Mouse (Mus musculus) Patski (cell line): ENCODE data around the gene Lce3c. TPM values are rescaled to one million over a fixed set of nuclear protein-coding genes. Genes with fewer than 3 reads are reported as not detected.

Experiments
- ATAC-seq: fragments of 100-300 bp; one replicate; pipeline ENCODE4 v1.8.0; 2021
- CTCF ChIA-PET: fragments of 350-600 bp; sonication (Branson Sonifier 250); formaldehyde crosslinking; loops from one replicate; lab custom pipeline; 2022; ENCODE audit warnings: inconsistent platforms; lab: Charles Lee
- POLR2A ChIA-PET: fragments of 350-600 bp; sonication (Branson Sonifier 250); formaldehyde crosslinking; loops from one replicate; lab custom pipeline; 2022; ENCODE audit warnings: antibody characterized with exemption, inconsistent platforms; lab: Charles Lee
- DNase-seq: peaks from one replicate; pipeline ENCODE4 v3.0.0-alpha.2; 2011; ENCODE audit warnings: low read depth, low spot score
- H3K27me3 ChIP-seq: fragments of 371-371 bp; one replicate; pipeline ENCODE4 v1.5.1; 2021
- CTCF ChIP-seq: fragments of 100-300 bp; IDR thresholded peaks from one replicate; pipeline ENCODE4 v1.5.1; 2021
- in situ Hi-C: fragments of 300-500 bp; cut with MboI; formaldehyde crosslinking; loops from 3 replicates; pipeline ENCODE4 v1.11.1; 2018; ENCODE audit warnings: low pct_unique_long_range_greater_than_20kb, mixed read lengths
- polyA plus RNA-seq: library from polyadenylated mRNA; unstranded; gene quantifications from one replicate; pipeline ENCODE4 v1.2.3, GENCODE M21; 2021

Lce3c gene
- polyA plus RNA-seq, 1 experiment from 2014 or later, result 2.1 TPM

DNA sequence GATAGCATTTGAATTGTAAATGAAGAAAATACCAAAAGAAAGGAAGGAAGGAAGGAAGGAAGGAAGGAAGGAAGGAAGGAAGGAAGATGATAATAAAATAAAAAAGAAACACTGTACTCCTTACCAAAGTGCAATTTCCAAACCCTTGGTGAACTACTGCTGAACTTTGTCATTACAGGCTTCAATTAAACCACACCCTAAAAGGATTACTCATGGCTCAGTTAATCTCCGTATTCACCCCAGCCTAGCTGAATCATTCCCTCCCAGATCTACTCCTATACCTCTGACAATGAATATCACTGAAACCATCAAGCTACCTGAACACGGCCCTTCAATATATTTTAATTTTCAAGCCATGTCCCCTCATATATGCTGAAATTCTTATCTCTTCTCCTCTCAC, 34.2 kb downstream of the Lce3c start:
- no peak for TF ChIP-seq CTCF
- in situ Hi-C loops, result no loop called here
- ATAC-seq, result no peak
- CTCF ChIA-PET, result no interaction called here
- POLR2A ChIA-PET, result no interaction called here
- H3K27me3 ChIP-seq, result no peaks in the 10 kb centered on the region
- no peak for DNase-seq

GRCm38 (mm10) chr3:92991926-92992325, 47.6 kb downstream of the Lce3c start, which contains the start of gene Lce3f:
TSS of gene Lce3f (plus strand) at chr3:92992226.
- ATAC-seq (no peak), DNase-seq (no peak)
- no peak for TF ChIP-seq CTCF
- ChIA-PET CTCF (interaction anchor here (1.0 kb wide), 1 partner anchor 54 kb away, joined by 4 read pairs; no protein-coding TSS in a partner anchor), POLR2A (no interaction called here)
- in situ Hi-C loops, result no loop called here
- peaks cover 2% of the 10 kb centered on the region for H3K27me3 ChIP-seq

Other genes starting within 250 kb of the Lce3c start
- gene Lce1e, start 235.4 kb upstream of the Lce3c start, polyA plus RNA-seq, result not detected
- not detected for gene Lce1f, start 224.1 kb upstream of the Lce3c start, polyA plus RNA-seq
- not detected for gene Gm38119, start 205.4 kb upstream of the Lce3c start, polyA plus RNA-seq
- gene Lce1g, start 192.1 kb upstream of the Lce3c start, polyA plus RNA-seq, result not detected
- not detected for gene Lce1h, start 179.4 kb upstream of the Lce3c start, polyA plus RNA-seq
- not detected for gene Lce1i, start 165.6 kb upstream of the Lce3c start, polyA plus RNA-seq
- gene Lce1j, start 154.0 kb upstream of the Lce3c start, polyA plus RNA-seq, result not detected
- gene Lce1k, start 136.6 kb upstream of the Lce3c start, polyA plus RNA-seq, result not detected
- not detected for gene Kprp, start 117.2 kb upstream of the Lce3c start, polyA plus RNA-seq
- gene Lce1l, start 93.2 kb upstream of the Lce3c start, polyA plus RNA-seq, result not detected
- gene 2310050C09Rik, start 74.3 kb upstream of the Lce3c start, polyA plus RNA-seq, result not detected
- gene Lce3a, start 18.3 kb upstream of the Lce3c start, polyA plus RNA-seq, result 0.54 TPM
- gene Lce3b, start 11.5 kb upstream of the Lce3c start, polyA plus RNA-seq, result not detected
- 1.1 TPM for gene Lce3d, start 12.9 kb downstream of the Lce3c start, polyA plus RNA-seq
- gene Lce3e, start 22.6 kb downstream of the Lce3c start, polyA plus RNA-seq, result not detected
- gene Lce3f, start 47.7 kb downstream of the Lce3c start, polyA plus RNA-seq, result not detected
- 0.31 TPM for gene Crct1, start 71.2 kb downstream of the Lce3c start, polyA plus RNA-seq
- not detected for gene Lce1m, start 74.6 kb downstream of the Lce3c start, polyA plus RNA-seq
- gene Gm4858, start 124.3 kb downstream of the Lce3c start, polyA plus RNA-seq, result not detected
- not detected for gene Crnn, start 200.3 kb downstream of the Lce3c start, polyA plus RNA-seq